Mouse (Mus musculus): ENCODE data around the gene Slc45a1. TPM values are rescaled to one million over a fixed set of nuclear protein-coding genes. Genes with fewer than 3 reads are reported as not detected.

The Slc45a1 gene
- total and polyA plus RNA-seq, 2 experiments from 2014 or later: not detected

DNA sequence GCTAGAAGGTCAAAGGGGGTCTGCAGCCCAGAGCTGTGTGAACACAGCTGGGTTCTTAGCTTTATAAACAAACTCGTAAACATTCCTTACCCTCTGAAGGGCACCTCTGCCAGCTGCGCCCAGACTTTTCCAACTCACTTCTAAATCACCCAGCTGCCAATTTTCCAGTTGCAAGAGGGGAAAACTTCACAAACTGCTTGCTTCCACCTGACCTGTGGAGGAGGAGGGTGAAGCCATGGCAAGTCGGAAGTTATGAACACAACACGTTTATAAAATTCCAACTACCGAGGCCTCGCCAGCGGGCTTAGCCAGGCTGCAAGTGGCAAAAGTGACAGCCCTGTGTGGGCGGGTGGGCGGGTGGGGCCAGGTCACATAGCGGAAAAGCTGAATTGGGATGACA is 13.8 kb upstream of the Slc45a1 start:
- H3K9ac ChIP-seq (replicated peaks; ENCODE audit: low read depth, low read length): no peak overlapping the region
- H3K4me1 ChIP-seq (ENCODE audit: control insufficient read depth, insufficient read depth): no peaks in the 10 kb centered on the region
- WGBS: 70% methylated on average over 10 of the region's 10 CpGs
- no peaks in the 10 kb centered on the region for H3K9me3 ChIP-seq (replicated peaks; ENCODE audit: control insufficient read depth, low read length)
- TF ChIP-seq EP300 (IDR thresholded peaks at IDR 0.05; ENCODE audit: low read depth) (no peak), CTCF (IDR thresholded peaks at IDR 0.05; ENCODE audit: low read depth) (no peak)
- H3K4me2 ChIP-seq (ENCODE audit: low read depth, low read length): no peak overlapping the region
- H3K4me3 ChIP-seq (ENCODE audit: low read depth, low read length): no peak overlapping the region
- no peak overlapping the region for H3K27ac ChIP-seq (ENCODE audit: low read depth)
- H3K27me3 ChIP-seq (ENCODE audit: control insufficient read depth, insufficient read depth, low read length): no peaks in the 10 kb centered on the region
- no peak for ATAC-seq (ENCODE audit: insufficient read depth, low read depth)
- H3K36me3 ChIP-seq (replicated peaks; ENCODE audit: control insufficient read depth, insufficient read depth, low read length): no peaks in the 10 kb centered on the region
- no peak for DNase-seq (ENCODE audit: low spot score)

- H3K4me2 ChIP-seq (ENCODE audit: low read depth, low read length): no peak overlapping the region
- TF ChIP-seq CTCF (IDR thresholded peaks at IDR 0.05; ENCODE audit: low read depth) (peak; percentile 19), EP300 (IDR thresholded peaks at IDR 0.05; ENCODE audit: low read depth) (no peak)
- no peak overlapping the region for H3K4me3 ChIP-seq (ENCODE audit: low read depth, low read length)
- no peak for ATAC-seq (ENCODE audit: insufficient read depth, low read depth)
- no peaks in the 10 kb centered on the region for H3K4me1 ChIP-seq (ENCODE audit: control insufficient read depth, insufficient read depth)
- no peak overlapping the region for H3K27ac ChIP-seq (ENCODE audit: low read depth)
- no peak for DNase-seq (ENCODE audit: low spot score)
- H3K27me3 ChIP-seq (ENCODE audit: control insufficient read depth, insufficient read depth, low read length): no peaks in the 10 kb centered on the region
- H3K9ac ChIP-seq (replicated peaks; ENCODE audit: low read depth, low read length): no peak overlapping the region
- H3K9me3 ChIP-seq (replicated peaks; ENCODE audit: control insufficient read depth, low read length): no peaks in the 10 kb centered on the region
- H3K36me3 ChIP-seq (replicated peaks; ENCODE audit: control insufficient read depth, insufficient read depth, low read length): no peaks in the 10 kb centered on the region
- WGBS: 76% methylated on average over 7 of the region's 7 CpGs
Measured at GRCm38 (mm10) chr4:150664726-150665125, 12.8 kb upstream of the Slc45a1 start.

DNA sequence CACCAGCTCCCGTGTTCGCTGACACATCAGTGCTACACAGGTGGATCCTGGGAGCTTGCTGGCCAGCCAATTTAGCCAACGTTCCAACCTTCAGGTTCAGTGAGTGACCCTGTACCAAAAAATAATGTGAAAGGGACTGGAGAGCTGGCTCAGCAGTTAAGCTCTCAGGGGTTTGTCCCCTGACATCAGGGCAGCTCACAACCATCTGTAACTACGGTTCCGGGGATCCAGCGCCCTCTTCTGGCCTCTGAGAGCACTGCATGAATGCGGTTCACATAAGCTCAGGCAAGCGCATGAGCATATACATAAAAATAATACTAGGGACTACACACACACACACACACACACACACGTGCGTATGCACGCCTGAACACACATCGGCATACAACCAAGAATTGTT is 11.2 kb upstream of the Slc45a1 start:
- H3K27me3 ChIP-seq (ENCODE audit: control insufficient read depth, insufficient read depth, low read length): no peaks in the 10 kb centered on the region
- no peaks in the 10 kb centered on the region for H3K4me1 ChIP-seq (ENCODE audit: control insufficient read depth, insufficient read depth)
- no peak overlapping the region for H3K4me2 ChIP-seq (ENCODE audit: low read depth, low read length)
- no peak for ATAC-seq (ENCODE audit: insufficient read depth, low read depth)
- no peak for DNase-seq (ENCODE audit: low spot score)
- H3K27ac ChIP-seq (ENCODE audit: low read depth): no peak overlapping the region
- WGBS: 56% methylated on average over 12 of the region's 12 CpGs
- no peak overlapping the region for H3K9ac ChIP-seq (replicated peaks; ENCODE audit: low read depth, low read length)
- TF ChIP-seq EP300 (IDR thresholded peaks at IDR 0.05; ENCODE audit: low read depth) (no peak), CTCF (IDR thresholded peaks at IDR 0.05; ENCODE audit: low read depth) (peak; percentile 48)
- H3K36me3 ChIP-seq (replicated peaks; ENCODE audit: control insufficient read depth, insufficient read depth, low read length): no peaks in the 10 kb centered on the region
- no peaks in the 10 kb centered on the region for H3K9me3 ChIP-seq (replicated peaks; ENCODE audit: control insufficient read depth, low read length)
- no peak overlapping the region for H3K4me3 ChIP-seq (ENCODE audit: low read depth, low read length)

DNA sequence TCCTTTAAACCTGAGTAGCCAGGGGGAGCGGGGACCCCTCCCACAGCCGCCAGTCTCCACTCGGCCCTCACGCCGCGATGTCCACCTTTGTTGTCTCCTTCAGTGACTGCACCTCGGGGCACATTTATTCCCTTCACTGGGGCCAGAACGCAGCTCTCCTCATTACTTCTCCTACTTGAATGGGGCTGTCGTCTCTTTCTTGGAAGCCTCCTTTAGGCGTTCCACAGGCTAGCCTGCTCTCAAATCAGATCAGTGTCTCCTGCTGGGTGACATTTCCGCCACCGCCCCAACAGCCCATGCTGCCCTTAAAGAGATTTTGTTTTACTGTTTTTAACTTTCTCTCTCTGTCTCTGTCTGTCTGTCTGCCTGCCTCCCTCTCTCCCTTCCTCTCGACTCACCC is 9.9 kb upstream of the Slc45a1 start:
- Histone ChIP-seq H3K4me2 (ENCODE audit: low read depth, low read length) (peak overlapping the region; percentile 34), H3K36me3 (replicated peaks; ENCODE audit: control insufficient read depth, insufficient read depth, low read length) (no peaks in the 10 kb centered on the region), H3K27me3 (ENCODE audit: control insufficient read depth, insufficient read depth, low read length) (no peaks in the 10 kb centered on the region), H3K4me1 (ENCODE audit: control insufficient read depth, insufficient read depth) (no peaks in the 10 kb centered on the region), H3K27ac (ENCODE audit: low read depth) (no peak overlapping the region), H3K4me3 (ENCODE audit: low read depth, low read length) (no peak overlapping the region), H3K9ac (replicated peaks; ENCODE audit: low read depth, low read length) (no peak overlapping the region; the same call in 1 of the 2 replicates), H3K9me3 (replicated peaks; ENCODE audit: control insufficient read depth, low read length) (no peaks in the 10 kb centered on the region)
- TF ChIP-seq CTCF (IDR thresholded peaks at IDR 0.05; ENCODE audit: low read depth): no peak
- TF ChIP-seq EP300 (IDR thresholded peaks at IDR 0.05; ENCODE audit: low read depth): no peak
- no peak for DNase-seq (ENCODE audit: low spot score)
- WGBS: 8% methylated on average over 13 of the region's 13 CpGs
- ATAC-seq (ENCODE audit: insufficient read depth, low read depth): no peak

DNA sequence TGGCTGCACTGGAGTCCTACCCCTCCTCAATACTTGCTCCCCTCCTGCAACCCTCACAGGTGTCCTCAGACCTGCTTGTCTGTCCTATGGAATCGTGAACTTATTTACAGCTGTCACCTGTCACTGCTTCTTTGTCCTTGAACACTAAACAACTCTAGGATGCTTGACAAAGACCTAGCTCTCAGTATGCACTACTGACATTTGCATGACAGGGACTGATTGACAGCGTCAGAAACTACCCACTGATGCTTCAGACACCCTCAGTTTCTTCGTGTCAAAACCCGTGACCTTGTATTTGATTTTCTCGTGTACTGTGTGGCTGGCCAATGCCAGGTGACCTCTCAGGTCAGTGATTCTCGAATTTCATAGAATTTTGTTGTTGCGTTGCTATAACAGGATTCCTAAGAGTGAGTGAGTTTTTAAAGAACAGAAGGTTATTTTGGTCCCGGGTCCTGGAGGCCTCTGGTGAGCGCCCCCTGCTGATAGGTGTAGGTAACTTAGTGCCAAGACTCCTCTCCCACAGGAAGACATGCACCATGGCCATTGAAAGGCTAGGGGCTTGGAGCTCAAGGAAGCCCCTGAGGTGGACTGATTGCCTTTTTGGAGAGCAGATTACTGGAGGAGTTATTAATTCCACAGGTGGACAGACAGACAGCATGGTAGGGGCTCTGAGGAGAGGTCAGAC is 8.1 kb upstream of the Slc45a1 start:
- Histone ChIP-seq H3K9ac (replicated peaks; ENCODE audit: low read depth, low read length) (no peak overlapping the region), H3K27me3 (ENCODE audit: control insufficient read depth, insufficient read depth, low read length) (0 out of 2 replicates have a peak, but pooled peaks cover 2% of the 10 kb centered on the region)

DNA sequence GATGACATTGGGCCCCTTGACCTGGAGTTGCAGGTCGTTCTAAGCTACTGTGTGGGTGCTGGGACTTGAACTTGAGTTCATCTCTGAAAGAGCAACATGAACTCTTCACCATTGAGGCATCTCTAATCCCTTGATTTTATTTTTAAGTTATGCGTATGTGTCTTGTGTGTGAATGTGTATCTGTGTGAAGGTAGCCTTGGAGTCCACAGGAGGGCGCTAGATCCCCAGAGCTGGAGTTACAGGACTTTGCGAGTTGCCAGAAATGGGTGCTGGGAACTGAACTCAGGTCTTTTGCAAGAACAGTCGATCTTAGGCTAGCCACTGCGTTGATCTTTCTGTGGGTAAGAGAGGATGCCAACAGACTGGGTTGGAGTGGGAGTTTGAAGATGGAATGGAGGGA is 4.5 kb upstream of the Slc45a1 start:
- ATAC-seq (ENCODE audit: insufficient read depth, low read depth) (no peak), DNase-seq (ENCODE audit: low spot score) (no peak)
- WGBS: 81% methylated on average over 6 of the region's 6 CpGs
- Histone ChIP-seq H3K4me3 (ENCODE audit: low read depth, low read length) (no peak overlapping the region), H3K36me3 (replicated peaks; ENCODE audit: control insufficient read depth, insufficient read depth, low read length) (no peaks in the 10 kb centered on the region), H3K4me2 (ENCODE audit: low read depth, low read length) (no peak overlapping the region), H3K9me3 (replicated peaks; ENCODE audit: control insufficient read depth, low read length) (no peaks in the 10 kb centered on the region), H3K4me1 (ENCODE audit: control insufficient read depth, insufficient read depth) (no peaks in the 10 kb centered on the region), H3K27ac (ENCODE audit: low read depth) (no peak overlapping the region), H3K9ac (replicated peaks; ENCODE audit: low read depth, low read length) (no peak overlapping the region), H3K27me3 (ENCODE audit: control insufficient read depth, insufficient read depth, low read length) (peaks cover 21% of the 10 kb centered on the region)
- TF ChIP-seq EP300 (IDR thresholded peaks at IDR 0.05; ENCODE audit: low read depth): no peak
- no peak for TF ChIP-seq CTCF (IDR thresholded peaks at IDR 0.05; ENCODE audit: low read depth)

More for the DNA sequence above, 8.1 kb upstream of the Slc45a1 start:
- TF ChIP-seq EP300 (IDR thresholded peaks at IDR 0.05; ENCODE audit: low read depth) (no peak), CTCF (IDR thresholded peaks at IDR 0.05; ENCODE audit: low read depth) (no peak; the same call in 1 of the 2 replicates)
- no peak for ATAC-seq (ENCODE audit: insufficient read depth, low read depth)
- H3K4me2 ChIP-seq (ENCODE audit: low read depth, low read length): no peak overlapping the region
- WGBS: 74% methylated on average over 9 of the region's 9 CpGs
- H3K36me3 ChIP-seq (replicated peaks; ENCODE audit: control insufficient read depth, insufficient read depth, low read length): no peaks in the 10 kb centered on the region
- H3K9me3 ChIP-seq (replicated peaks; ENCODE audit: control insufficient read depth, low read length): no peaks in the 10 kb centered on the region
- no peak overlapping the region for H3K4me3 ChIP-seq (ENCODE audit: low read depth, low read length)
- H3K4me1 ChIP-seq (ENCODE audit: control insufficient read depth, insufficient read depth): no peaks in the 10 kb centered on the region
- no peak for DNase-seq (ENCODE audit: low spot score)
- H3K27ac ChIP-seq (ENCODE audit: low read depth): no peak overlapping the region
